In genomic region chr6:82091773-82092172, GRCm38 (mm10) we compare ENCODE assay signal across 9 mouse cellular contexts. TPM values are rescaled to one million over a fixed set of nuclear protein-coding genes. Genes with fewer than 3 reads are reported as not detected.
DNase-seq lines count a peak whose midpoint lies in the region; ATAC-seq and TF ChIP-seq lines count a peak whose summit lies in the region.
"Had no signal": no experiment of that assay in that cellular context is flagged by ENCODE, and none has a peak within 500 bp of the region (broad histone marks: within the 10 kb centered on the region; RNA-seq: fewer than 3 reads in every experiment).

No protein-coding gene starts in this region.

- no peak overlapping the region for H3K4me3 ChIP-seq in stomach, embryonic 14.5 days (ENCODE audit: low read depth, low read length)
- no peak overlapping the region for H3K4me3 ChIP-seq in stomach, postnatal 0 days (ENCODE audit: low read depth, low read length)
- H3K4me3 ChIP-seq in intestine, embryonic 16.5 days (ENCODE audit: low read length) = no peak overlapping the region
- H3K4me3 ChIP-seq in neural tube, embryonic 11.5 days (ENCODE audit: low read depth, low read length) = peak overlapping the region; percentile 28

- no peak overlapping the region for H3K27ac ChIP-seq in stomach, embryonic 14.5 days (ENCODE audit: low read length)
- H3K27ac ChIP-seq in stomach, postnatal 0 days (replicated peaks) = no peak overlapping the region
- H3K27ac ChIP-seq in intestine, embryonic 16.5 days (ENCODE audit: low read length) = no peak overlapping the region
- H3K27ac ChIP-seq in neural tube, embryonic 11.5 days (ENCODE audit: low read depth, low read length) = no peak overlapping the region
- H3K27ac ChIP-seq: liver, embryonic 14.5 days had no signal

- no peaks in the 10 kb centered on the region for H3K36me3 ChIP-seq in stomach, embryonic 14.5 days (ENCODE audit: control insufficient read depth, insufficient read depth, low read length)
- H3K36me3 ChIP-seq in stomach, postnatal 0 days (ENCODE audit: control insufficient read depth, insufficient read depth, low read length) = no peaks in the 10 kb centered on the region
- peaks cover 4% of the 10 kb centered on the region; the same call in 1 of the 2 replicates for H3K36me3 ChIP-seq in intestine, embryonic 16.5 days (ENCODE audit: control insufficient read depth, insufficient read depth, low read length)
- no peaks in the 10 kb centered on the region for H3K36me3 ChIP-seq in neural tube, embryonic 11.5 days (ENCODE audit: control insufficient read depth, insufficient read depth, low read length)

- 0 out of 2 replicates have a peak, but pooled peaks cover 3% of the 10 kb centered on the region for H3K4me1 ChIP-seq in stomach, embryonic 14.5 days (ENCODE audit: control insufficient read depth, insufficient read depth, low read length)
- H3K4me1 ChIP-seq in stomach, postnatal 0 days (replicated peaks; ENCODE audit: control insufficient read depth, insufficient read depth) = no peaks in the 10 kb centered on the region
- no peaks in the 10 kb centered on the region for H3K4me1 ChIP-seq in intestine, embryonic 16.5 days (ENCODE audit: control insufficient read depth, insufficient read depth, low read length)
- H3K4me1 ChIP-seq in neural tube, embryonic 11.5 days (ENCODE audit: control insufficient read depth, insufficient read depth, low read length) = no peaks in the 10 kb centered on the region

- TF ChIP-seq CTCF in stomach, postnatal 0 days (IDR thresholded peaks at IDR 0.05; ENCODE audit: low read depth) = no peak

- H3K9ac ChIP-seq in stomach, embryonic 14.5 days (replicated peaks; ENCODE audit: low read depth, low read length) = no peak overlapping the region
- no peak overlapping the region for H3K9ac ChIP-seq in stomach, postnatal 0 days (ENCODE audit: low read length)
- H3K9ac ChIP-seq in intestine, embryonic 16.5 days (ENCODE audit: low read depth, low read length) = no peak overlapping the region
- peak overlapping the region; percentile 49 for H3K9ac ChIP-seq in neural tube, embryonic 11.5 days (ENCODE audit: low read length)
- H3K9ac ChIP-seq: liver, embryonic 14.5 days had no signal

- H3K4me2 ChIP-seq in stomach, embryonic 14.5 days (replicated peaks; ENCODE audit: low read depth, low read length) = peak overlapping the region; percentile 34
- no peak overlapping the region for H3K4me2 ChIP-seq in stomach, postnatal 0 days (replicated peaks; ENCODE audit: low read depth)
- H3K4me2 ChIP-seq in intestine, embryonic 16.5 days (ENCODE audit: low read depth, low read length) = peak overlapping the region; percentile 13; the same call in 1 of the 2 replicates
- peak overlapping the region; percentile 63 for H3K4me2 ChIP-seq in neural tube, embryonic 11.5 days (ENCODE audit: low read depth)

- peak; percentile 11 to 17 for DNase-seq in frontal cortex, postnatal 36 days (ENCODE audit: low spot score in 2 of 2)
- no peak for DNase-seq in frontal cortex, postnatal 25 days (ENCODE audit: low spot score in 2 of 2)
- DNase-seq in stomach, postnatal 0 days (ENCODE audit: low spot score) = no peak
- peak; percentile 52 for DNase-seq in neural tube, embryonic 11.5 days (ENCODE audit: low spot score)
- no peak for DNase-seq in cerebellum, postnatal 36 days
- no peak for DNase-seq in layer of hippocampus, postnatal 25 days (ENCODE audit: extremely low spot score in 1 of 2, low spot score in 1 of 2)

- H3K27me3 ChIP-seq in stomach, embryonic 14.5 days (ENCODE audit: control insufficient read depth, insufficient read depth, low read length) = no peaks in the 10 kb centered on the region
- H3K27me3 ChIP-seq in stomach, postnatal 0 days (ENCODE audit: control insufficient read depth, insufficient read depth, low read length) = no peaks in the 10 kb centered on the region
- no peaks in the 10 kb centered on the region for H3K27me3 ChIP-seq in intestine, embryonic 16.5 days (replicated peaks; ENCODE audit: control insufficient read depth, insufficient read depth, low read length)
- H3K27me3 ChIP-seq in neural tube, embryonic 11.5 days (ENCODE audit: control insufficient read depth, insufficient read depth, low read length) = no peaks in the 10 kb centered on the region

- TF ChIP-seq EP300 in stomach, postnatal 0 days (optimal IDR thresholded peaks at IDR 0.05) = no peak

- H3K9me3 ChIP-seq in stomach, embryonic 14.5 days (ENCODE audit: control insufficient read depth, low read depth, low read length) = no peaks in the 10 kb centered on the region
- no peaks in the 10 kb centered on the region for H3K9me3 ChIP-seq in stomach, postnatal 0 days (ENCODE audit: control insufficient read depth, low read length)
- no peaks in the 10 kb centered on the region for H3K9me3 ChIP-seq in intestine, embryonic 16.5 days (ENCODE audit: control insufficient read depth, low read length)
- H3K9me3 ChIP-seq in neural tube, embryonic 11.5 days (ENCODE audit: control insufficient read depth, low read length) = no peaks in the 10 kb centered on the region

- 21% methylated on average over 28 of the region's 28 CpGs for WGBS in stomach, embryonic 14.5 days
- WGBS in stomach, postnatal 0 days = 38% methylated on average over 28 of the region's 28 CpGs
- 17% methylated on average over 28 of the region's 28 CpGs for WGBS in intestine, embryonic 16.5 days
- 1% methylated on average over 28 of the region's 28 CpGs for WGBS in neural tube, embryonic 11.5 days

- no peak for ATAC-seq in stomach, embryonic 14.5 days (ENCODE audit: insufficient number of reproducible peaks, insufficient read depth, low FRiP score, low read depth)
- no peak for ATAC-seq in stomach, postnatal 0 days (ENCODE audit: low FRiP score, low TSS enrichment)
- 0 out of 2 replicates have a peak, but pooled peaks have one; percentile 26 for ATAC-seq in intestine, embryonic 16.5 days
- ATAC-seq in neural tube, embryonic 11.5 days (ENCODE audit: insufficient read depth, low FRiP score, low TSS enrichment) = peak; percentile 23; the same call in 1 of the 2 replicates

RNA-seq across cellular contexts. Expression of gene Eva1a, which starts 50.9 kb away (rescaled TPM):
- polyA plus RNA-seq in stomach, embryonic 14.5 days (2014; fragmentation: Nextera tagmentation; extraction: Ambion mirVana) = 25.2 and 26.1 TPM in 2 replicates
- 13.5 and 15.4 TPM in 2 replicates for polyA plus RNA-seq in stomach, postnatal 0 days (2015; fragmentation: Nextera tagmentation; extraction: Ambion mirVana)
- polyA plus RNA-seq in intestine, embryonic 16.5 days (2015; fragmentation: Nextera tagmentation; extraction: Ambion mirVana) = 17.4 and 20.3 TPM in 2 replicates
- 4.7 and 4.8 TPM in 2 replicates for polyA plus RNA-seq in neural tube, embryonic 11.5 days (2014; fragmentation: Nextera tagmentation; extraction: Ambion mirVana)
- total RNA-seq in layer of hippocampus, postnatal 25 days (2021) = 10 to 100 TPM; 14.6 to 16.9 TPM

Comparison
In these comparisons a context has a peak if more than half of its experiments do, and no peak if none do; other contexts are left out.
1. DNase-seq: peak in frontal cortex, postnatal 36 days (2 of 2) and neural tube, embryonic 11.5 days (single experiment); none in frontal cortex, postnatal 25 days (0 of 2), stomach, postnatal 0 days (single experiment), cerebellum, postnatal 36 days (0 of 2) and layer of hippocampus, postnatal 25 days (0 of 2).
2. ATAC-seq: peak in intestine, embryonic 16.5 days (single experiment) and neural tube, embryonic 11.5 days (single experiment); none in stomach, embryonic 14.5 days (single experiment) and stomach, postnatal 0 days (single experiment).